Mouse (Mus musculus): ENCODE results near the gene Myo1g.
"Not testable (repeated sequence)": the region's sequence is repeated elsewhere in the genome, so short reads cannot be mapped to it uniquely, and the experiment has no call there.

Myo1g gene

DNA sequence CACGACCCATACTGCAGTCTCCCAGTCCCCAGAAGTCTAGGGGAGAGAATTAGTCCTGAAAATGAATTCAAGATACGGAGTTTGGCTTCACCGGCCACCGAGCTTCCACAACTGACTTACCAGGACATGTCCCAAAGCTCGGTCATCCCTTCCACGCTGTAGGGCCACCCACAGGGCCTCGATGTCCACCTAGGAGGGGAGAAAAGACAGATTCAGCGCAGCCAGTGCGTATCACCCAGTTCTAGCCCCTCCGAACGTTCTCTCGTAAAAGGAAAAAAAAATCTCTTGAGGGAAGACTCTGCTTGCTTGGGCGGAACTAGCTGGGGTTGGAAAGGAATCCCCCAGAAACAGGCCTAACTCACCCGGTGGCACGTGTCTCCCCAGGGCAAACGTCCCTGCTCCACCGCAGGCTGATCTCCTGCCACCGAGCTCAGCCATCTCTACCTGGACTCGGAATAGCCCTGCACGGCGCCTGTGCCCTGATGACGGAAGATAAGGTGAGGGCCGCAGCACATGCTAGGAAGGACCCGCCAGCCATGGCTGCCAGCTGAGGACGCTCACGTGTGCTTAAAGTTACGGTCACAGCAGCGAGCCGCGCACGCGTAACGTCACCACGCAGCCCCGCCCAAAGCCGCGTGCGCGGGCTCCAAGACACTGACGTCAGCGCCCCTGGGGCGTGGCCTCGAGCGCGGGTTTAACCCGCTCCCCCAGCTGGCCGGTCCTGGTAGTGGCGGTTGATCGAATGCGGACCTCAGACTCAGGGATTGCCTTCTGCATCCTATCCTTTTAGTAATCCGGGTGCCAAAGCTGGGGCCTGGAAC, 7.6 kb upstream of the Myo1g start:
- DNase-seq, result peak; percentile 98

DNA sequence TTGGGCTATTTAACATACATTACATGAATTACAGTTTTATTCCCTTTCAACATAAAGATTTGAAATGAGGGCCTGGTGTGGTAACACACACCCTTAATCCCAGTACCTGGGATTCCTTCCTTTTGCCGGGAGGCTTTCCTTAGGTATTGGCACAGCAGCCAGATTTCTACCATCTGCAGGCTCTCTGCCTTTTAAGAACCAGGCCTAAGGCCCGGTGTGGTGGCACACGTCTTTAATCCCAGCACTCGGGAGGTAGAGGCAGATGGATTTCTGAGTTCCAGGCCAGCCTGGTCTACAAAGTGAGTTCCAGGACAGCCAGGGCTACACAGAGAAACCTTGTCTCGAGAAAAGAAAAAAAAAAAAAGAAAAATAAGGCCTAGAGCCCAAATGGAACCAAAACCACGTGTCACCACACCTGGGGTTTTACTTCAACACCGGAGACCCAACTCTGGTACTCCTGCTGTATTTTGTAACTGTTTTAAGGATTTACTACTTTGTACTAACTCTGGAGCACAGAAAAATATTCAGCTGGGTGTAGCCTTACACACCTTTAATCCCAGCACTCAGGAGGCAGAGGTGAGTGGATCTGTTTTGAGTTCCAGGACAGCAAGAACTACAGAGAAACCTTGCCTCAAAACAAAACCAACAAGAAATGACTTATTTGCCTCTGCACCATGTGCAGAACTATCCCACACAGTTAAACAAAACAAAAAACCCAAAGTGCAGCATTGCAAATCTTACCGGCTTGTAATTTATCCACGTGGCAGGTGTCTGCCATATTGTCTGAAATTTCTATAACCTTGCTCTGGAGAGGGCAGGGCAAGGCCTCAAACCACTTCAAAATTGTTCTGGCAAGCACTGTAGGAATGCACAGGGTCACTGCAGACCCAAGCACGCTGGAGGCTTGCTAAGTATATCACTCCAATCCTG, 6.8 kb upstream of the Myo1g start:
- no peak for DNase-seq

DNA sequence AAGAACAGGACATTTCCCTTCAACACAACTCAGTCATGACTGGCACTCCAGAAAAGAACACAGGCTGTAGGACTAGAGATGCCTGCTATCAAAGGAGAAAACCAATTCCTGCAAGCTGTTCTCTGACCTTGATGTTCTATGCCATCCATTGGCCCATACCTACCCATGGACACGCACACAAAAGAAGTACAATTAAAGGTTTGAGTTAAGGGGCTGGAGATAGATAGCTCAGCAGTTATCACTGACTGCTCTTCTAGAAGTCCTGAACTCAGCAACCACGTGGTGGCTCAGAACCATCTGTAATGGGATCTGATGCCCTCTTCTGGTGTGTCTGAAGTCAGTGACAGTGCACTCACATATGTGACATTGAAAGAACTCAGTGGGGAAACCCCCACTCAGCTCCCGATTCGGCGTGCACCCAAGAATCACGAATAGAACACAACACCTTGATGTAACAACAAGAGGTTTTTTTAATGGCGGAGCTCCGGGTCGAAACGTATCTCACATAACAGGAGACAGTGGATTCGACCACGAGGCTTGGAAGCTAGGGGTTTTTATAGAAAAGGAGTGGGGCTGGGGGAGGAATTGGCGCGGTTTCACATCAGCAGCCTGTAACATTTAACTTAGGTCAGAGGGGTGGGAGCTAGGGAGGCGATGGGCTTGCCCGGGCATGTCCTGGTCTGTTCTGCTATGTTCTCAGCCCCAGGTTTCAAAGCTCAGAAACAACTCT, 5.9 kb upstream of the Myo1g start:
- DNase-seq, result not testable (repeated sequence)

DNA sequence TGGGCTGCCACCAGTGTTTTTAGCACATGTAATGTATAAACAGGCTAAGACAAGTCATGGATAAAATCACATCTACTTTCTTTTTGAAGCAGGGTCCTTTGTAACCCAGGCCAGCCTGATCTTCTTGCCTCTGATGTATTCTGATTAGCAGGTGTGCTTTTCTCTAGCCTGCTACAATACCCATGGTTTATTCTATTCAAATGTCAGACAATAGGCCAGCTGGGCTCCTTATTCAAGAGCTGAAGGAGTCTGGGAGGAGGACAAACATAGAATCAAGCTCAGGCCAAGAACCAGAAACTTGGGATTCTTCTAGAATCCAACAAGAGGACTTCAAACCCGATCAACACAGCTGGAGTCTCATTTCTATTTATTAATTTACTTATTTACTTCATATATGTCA, 4.5 kb upstream of the Myo1g start:
- no peak for DNase-seq

DNA sequence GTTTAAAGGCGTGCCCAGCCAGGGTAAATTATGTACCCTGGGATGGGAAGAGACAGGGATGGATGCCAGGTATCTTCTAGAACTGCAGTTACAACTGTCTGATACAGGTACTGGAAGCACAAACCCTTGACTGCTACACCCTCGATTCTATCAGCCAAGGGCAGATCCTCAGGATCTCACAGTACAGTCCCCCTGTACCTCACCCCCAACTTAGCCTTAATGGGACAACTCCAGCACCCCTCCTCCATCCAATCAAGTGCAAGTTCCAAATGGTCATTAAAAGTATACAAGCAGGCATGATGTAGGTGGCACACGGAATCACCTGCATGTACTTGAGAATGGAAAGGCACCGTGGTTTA, 4.1 kb upstream of the Myo1g start:
- no peak for DNase-seq

DNA sequence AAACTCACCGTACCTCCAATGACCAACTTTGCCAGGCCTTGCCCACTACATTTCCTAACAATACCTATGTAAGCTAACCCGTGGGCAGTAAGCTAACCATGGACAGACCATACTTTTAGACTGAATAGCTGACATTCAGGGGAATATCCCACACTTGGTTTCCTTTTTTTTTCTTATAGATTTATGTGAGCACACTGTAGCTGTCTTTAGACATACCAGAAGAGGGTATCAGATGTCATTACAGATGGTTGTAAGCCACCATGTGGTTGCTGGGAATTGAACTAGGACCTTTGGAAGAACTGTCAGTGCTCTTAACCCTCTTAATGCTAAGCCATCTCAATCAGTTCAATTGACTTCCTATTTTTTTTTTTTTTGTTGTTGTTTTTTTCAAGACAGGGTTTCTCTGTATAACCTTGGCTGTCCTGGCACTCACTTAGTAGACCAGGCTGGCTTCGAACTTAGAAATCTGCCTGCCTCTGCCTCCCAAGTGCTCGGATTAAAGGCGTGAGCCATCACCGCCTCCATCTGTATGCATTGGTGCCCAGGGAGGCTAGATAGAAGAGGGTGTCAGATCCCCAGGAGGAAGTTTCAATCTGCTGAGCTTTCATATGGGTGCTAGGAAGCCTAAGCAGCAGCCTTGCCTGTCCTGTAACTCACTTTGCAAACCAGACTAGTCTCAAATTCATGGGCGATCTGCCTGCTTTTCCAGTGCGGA, 3.6 kb upstream of the Myo1g start:
- no peak for DNase-seq

DNA sequence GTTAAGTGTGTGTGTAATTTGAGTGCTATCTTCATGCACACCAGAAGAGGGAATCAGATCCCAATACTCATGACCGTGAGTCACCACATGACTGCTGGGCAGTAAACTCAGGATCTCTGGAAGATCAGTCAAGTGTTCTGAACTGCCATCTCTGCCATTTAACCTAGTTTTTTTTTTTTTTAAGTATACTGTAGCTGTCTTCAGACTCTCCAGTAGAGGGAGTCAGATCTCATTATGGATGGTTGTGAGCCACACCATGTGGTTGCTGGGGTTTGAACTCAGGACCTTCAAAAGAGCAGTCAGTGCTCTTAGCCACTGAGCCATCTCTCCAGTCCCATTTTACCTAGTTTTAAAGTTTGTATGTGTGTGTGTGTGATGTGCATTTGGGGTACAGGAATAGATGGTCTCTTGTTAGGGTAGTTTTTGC, 2.9 kb upstream of the Myo1g start:
- DNase-seq, result no peak

DNA sequence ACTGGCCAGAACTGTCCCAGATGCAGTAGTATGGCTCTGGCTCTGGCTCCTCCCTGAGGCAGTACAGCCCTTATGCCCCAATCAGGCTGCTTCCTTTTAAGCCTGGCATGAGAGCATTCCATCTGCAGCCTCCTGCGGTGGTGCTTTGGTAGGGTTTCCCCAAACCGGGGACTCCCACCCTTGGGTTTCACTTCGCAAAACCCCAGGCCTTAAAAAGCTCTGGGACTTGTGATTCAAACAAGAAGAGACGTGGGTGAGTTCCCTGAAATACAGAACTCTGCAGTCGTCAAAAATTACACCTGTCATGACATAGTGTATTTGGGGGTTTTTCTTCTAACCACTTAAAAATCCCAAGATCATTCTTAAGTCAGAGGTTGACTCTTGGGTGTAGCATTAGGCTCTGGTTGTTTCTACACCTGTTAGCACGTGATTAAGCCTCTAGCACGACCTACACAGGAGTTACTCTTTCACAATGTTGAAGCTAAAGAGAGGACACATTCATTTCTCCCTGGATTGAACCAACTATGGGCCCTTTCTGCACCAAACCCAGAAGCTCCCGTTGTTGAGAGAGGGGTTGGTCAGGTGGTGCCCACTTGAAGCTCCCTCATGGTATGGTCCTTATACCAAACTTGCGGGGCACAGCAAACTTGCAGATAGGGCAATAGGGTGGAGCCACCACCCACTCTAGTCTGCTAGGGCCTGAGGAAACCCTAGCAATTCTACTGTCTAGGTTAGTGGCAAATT, 2.2 kb upstream of the Myo1g start:
- peak; percentile 29 for DNase-seq

DNA sequence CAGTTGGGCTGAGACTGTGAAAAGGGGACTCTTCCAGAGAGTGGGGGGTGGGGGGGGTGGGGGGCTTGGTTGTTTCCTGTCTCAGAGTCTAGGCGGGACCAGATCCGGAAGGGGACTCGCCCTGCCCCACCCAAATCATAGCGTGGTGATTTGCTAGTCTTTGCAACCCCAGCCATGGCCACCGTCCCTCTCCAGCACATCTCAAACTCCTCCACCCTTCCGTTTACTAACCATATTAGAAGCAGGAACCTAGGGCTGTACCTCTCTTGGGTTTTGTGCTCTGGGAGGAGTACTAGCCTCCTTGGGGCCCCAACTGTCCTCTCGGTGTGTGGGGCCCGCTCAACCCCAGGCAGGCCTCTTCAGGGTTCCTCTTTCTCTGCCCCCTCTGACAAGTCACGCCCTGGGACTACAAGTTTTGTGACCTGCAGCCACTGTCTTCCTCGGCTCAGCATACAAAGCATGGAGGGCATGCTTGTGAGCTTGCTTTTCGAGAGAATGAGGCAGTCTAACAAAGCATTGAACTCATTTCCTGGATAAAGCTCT, 1.2 kb downstream of the Myo1g start:
- DNase-seq, result peak; percentile 70

DNA sequence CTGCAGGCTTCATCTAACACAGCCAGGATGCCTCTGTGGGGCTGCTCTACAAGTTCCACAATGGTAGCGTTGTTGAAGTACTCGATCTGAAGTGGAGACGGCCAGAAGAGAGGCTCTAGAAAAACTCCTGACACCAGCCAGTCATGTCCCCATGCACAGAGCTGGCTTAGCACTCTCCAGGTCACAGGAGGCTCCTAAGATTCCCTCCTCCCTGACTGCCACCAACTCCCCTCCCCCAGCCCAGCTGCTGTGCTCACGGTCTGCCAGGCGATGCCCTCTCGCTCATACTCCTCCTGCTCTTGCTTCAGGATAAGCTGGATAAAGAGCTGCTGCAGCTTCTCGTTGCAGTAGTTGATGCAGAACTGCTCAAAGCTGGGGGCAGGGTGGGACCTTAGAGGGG, 5.9 kb downstream of the Myo1g start:
- no peak for DNase-seq

DNA sequence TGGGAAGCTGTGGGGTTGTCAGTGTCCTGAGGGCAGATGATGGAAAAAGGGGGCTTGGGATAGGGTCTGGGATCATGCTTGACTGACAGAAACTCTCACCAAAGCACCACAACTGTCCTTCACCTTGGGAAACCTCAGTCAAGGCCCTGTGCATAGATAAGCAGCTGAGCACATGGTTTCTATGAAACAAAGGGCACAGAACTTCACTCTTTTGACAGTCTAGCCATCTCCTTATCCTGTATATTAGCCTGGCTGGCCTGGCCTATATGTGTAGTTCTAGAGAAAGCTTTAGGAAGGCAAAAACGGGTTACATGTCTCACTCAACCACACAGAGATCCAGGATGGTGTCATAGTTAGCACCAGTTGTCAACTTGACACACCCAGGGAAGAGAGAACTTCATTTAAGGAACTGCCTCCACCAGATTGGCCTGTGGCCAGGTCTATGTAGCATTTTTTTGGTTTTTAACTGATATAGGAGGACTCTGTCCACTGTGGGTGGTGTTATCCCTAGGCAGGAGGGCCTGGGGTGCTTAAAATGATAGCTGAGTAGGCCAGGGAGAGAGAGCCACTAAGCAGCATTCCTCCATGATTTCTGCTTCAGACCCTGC, 12.4 kb downstream of the Myo1g start:
- no peak for DNase-seq

DNA sequence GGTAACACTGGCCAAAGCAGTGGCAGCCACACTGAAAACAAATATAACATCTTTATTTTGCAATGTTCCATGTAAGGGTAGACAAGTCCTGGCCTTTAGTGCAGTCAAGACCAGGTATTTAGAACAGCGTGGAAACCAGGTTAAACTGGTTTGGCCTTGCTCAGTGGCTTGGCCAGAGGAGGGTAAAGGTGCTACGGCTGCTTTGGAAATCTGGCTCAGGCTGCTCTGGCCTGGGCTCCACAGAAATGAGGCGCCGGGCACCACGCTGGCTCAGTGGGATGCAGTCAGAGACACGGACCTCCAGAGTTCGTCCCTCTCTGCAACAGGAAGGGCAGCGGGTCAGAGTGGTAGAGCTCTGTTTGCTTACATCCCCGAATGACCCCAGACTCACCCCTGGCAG, 14.2 kb downstream of the Myo1g start:
- DNase-seq, result no peak

DNA sequence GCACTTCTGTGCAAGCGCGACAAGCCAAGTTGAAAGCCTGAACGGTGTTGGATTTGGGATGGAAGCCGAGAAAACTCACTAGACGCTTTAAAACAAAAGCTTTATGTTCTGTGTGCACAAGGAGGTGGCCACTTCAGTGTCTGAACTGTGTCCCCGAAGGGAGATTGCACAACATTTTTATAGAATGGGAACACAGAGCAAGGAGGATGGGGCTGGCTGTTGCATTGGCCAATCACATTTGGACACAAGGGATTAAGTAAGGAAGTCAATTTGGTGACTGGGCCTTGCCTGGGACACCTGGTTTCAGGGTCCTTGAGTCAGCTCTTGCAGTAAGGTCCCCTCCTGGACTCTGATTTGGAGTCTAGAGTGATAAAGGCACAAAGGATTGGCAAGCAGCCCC, 16.1 kb downstream of the Myo1g start:
- DNase-seq, result no peak

DNA sequence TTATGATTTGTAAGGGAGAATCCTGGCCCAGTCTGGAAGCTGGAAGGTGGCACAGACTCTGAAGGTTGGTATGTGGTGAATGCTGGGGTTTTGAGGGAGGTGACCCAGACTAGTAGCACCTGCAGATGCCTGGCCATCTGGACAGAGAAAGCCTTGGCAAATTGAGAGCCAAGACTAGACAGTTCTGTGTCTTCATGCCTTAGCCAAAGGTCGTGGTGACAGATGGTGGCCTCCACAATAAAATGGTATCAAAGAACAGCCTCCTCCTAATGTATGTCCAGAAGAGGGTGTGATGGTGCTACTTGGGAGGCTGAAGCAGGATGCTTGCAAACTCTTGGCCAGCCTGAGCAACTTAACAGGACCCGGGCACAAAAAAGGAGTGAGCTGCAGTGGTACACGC, 16.5 kb downstream of the Myo1g start:
- no peak for DNase-seq

DNA sequence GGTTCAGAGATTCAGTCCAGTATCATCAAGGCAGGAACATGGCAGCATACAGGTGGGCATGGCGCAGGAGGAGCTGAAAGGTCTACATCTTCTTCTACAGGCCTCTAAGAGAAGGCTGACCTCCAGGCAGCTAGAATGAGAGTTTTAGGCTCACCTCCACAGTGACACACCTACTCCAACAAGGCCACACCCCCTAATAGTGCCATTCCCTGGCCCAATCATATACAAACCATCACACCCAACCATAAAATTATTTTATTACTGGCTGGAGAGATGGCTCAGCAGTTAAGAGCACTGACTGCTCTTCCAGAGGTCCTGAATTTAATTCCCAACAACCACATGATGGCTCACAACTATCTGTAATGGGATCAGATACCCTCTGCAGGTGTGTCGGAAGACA, 18.3 kb downstream of the Myo1g start:
- no peak for DNase-seq

DNA sequence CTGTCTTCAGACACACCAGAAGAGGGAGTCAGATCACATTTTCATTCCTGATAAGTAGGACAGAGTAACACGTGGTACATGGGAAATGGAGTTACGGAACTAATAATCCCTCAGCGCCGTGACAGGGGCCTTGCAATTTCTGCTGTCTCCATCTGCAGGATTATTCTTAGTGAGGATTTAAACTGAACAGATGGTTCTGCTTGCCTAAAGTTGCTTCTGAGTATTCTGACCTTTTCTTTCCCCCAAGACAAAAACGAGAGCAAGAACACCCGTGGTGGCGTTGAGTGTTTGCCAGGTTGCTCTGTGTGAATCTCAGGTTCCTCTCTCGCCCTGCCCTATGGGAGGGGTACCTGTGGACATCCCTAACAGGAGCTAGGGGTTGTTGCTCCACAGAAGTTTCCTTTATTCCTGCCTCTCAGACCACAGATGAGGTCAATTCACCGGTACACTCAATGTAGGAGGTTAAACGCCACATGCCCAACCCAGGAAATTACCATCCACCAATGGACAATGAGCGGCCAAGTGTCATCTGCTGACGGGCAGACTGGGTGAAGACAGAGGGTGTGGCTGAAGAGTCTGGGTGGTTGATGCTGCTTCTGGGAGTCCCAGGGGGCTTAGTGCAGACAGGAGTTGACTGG, 23.3 kb downstream of the Myo1g start:
- DNase-seq, result no peak

DNA sequence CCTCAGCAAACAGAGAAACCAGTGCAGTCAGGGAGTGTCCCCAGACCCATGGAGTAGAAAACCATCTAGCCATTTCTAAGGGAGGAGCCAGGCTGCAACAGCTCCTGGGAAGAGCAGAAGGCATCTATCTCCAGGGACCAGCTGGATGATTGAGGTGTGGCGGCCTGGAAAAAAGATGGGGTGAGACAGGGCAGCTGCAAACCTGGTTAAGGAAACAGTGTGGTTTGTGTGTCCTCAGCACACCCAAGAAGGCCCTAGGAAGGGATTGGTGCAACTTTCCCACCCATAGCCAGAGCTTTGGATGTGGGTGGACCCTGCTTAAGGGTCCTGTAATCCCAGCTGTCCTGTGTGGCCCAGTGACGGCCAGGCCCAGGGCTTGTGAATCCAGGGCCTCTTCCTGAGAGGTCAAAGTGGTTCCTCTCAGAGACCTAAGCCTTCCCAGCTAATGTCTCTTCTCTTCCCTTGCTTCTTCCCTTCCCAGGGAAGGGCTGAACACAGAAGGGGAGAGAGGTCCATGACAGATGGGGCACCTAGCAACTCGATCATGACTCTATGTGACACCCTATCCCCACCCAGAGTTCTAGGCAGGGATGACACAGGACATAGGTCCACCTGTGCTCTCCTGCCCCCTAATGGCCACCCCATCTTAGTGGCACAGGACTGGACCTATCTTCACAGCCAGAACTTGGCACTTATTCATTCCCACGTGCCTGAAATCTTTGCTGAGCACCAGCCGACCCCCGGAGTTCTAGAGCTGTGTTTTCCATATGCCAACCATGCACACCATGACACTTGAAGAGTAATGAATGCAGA, 30.9 kb downstream of the Myo1g start:
- DNase-seq, result peak; percentile 66

DNA sequence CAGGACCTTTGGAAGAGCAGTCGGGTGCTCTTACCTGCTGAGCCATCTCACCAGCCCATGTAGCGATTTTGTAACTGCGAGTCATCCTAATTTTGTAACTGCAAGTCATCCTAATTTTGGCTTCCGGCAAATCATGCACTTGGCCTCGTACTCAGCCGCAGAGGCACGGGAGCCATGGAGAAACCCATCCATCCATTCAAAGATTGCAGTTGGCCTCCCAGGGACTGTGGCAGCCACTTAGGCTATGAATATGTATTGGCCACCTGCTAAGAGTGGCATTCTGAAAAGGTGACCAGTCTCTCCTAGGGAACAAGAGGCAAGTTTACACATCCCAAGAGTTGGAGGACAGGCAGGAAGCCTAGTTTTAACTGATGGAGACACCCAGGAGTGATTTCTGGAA, 31.5 kb downstream of the Myo1g start:
- DNase-seq, result no peak

DNA sequence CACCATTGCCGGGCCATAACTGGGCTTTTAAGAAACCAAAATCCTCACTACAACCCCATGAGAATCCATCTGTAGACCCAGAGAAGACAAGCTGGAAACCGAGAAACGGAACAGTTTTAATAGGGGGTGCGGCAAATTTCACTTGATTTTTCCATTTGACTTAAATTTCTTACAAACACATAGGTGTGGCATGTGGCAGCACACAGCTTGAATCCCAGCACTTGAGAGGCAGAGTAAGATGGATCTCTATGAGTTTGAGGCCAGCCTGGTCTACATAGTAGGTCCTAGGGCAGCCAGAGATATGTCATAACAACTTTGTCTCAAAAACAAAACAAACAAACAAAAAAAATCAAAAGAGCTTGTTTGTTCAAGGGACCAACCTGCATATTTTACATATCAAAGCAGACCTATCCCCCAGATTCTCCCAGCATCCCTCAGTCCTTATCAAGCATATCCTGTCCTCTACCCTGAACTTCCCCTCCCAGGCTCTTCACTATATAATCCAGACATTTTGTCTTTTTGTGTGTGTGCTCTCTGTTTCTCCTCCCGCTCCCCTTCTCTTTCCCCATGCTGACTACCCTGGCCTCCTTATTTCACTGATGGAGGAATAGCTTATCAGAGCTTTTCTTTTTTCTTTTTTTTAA, 32.6 kb downstream of the Myo1g start:
- no peak for DNase-seq
